Mouse (Mus musculus): ENCODE measurements around the gene Tmem147.
A peak's percentile ranks its signal among the peaks of the same experiment; 100 is the strongest.
"Not testable (repeated sequence)": the region's sequence is repeated elsewhere in the genome, so short reads cannot be mapped to it uniquely, and the experiment has no call there.

Tmem147 gene

GRCm38 (mm10) chr7:30729396-30730063 lies at the start of gene Tmem147:
Gene Tmem147, minus strand, starts transcription at chr7:30729540.
- peak; percentile 95 for DNase-seq

DNA sequence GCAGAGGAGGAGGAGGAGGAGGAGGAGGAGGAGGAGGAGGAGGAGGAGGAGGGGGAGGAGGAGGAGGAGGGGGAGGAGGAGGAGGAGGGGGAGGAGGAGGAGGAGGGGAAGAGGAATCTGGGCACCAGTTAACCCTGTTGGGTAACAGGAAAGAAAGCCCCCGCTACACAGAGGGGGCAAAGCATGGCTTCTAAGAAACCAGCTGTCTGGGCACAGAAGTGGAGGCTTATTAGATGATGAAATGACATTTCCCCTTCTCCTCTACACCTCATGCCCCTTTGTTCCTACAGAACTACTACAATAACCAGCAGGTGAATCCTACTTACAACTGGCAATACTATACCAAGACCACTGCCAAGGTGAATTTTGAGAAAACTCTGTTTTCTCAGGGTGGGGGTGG lies 48.6 kb upstream of the Tmem147 start:
- DNase-seq: no peak

DNA sequence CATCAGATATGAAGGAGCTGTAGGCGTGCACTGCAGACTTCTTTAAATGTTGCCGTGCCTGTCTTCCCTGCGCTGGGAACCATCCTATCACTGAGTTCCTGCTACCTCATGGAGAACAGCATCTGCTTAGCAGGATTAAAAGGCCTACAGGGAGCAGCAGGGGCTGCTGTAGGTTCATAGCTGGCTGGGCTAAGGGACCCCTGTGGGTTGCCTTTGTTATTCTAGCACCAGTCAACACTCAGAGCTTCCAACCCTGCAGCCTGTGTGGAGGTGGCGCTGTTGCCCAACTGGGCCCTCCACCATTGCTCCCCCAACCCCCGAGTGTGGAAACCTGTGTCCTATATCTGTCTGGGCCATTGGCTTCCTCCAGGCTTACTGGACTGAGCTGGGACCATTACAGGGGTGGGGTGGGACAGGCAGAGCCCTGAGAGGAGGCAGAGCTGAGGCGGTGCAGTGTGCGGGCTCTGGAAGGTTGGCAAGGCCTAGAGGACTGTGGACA lies 47.8 kb upstream of the Tmem147 start:
- DNase-seq: no peak

DNA sequence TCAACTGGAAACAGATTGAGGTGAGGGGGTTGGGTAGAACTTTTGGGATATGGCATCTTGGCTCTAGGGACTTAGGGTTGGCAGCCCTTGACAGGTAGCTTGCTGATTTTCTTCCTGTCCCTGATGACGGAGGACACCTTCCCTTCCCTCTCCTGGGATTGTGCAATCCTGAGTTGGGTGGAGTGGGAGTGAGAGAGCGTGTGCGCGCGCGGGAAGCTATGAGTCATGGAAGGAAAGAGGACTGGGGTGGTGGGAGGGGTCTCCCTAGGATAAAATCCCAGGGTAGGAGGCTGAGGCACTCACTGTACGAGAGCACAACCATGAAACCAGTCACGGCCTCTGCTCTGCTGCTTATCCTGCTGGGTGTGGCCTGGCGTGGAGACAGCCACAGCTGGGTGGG lies 46.8 kb upstream of the Tmem147 start:
- peak; percentile 13 for DNase-seq

GRCm38 (mm10) chr7:30769236-30769635 lies 39.9 kb upstream of the Tmem147 start:
- DNase-seq: no peak

GRCm38 (mm10) chr7:30766408-30766807 lies 37.1 kb upstream of the Tmem147 start:
- no peak for DNase-seq

DNA sequence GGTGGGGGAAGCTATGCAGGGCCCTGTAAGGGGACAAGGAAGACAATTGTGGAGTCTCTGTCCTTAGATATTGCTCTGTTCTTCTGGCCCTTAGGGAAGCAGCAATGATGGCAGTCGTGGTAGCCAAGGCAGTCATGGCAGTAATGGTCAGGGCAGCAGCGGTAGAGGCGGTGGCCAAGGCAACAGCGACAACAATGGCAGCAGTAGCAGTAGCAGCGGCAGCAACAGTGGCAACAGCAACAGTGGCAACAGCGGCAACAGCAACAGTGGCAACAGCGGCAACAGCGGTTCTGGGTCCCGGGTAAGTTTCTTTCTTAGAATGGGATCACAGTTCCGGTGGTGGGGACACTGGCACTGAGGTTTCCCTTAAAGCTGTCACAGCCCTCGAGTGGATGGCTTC lies 35.8 kb upstream of the Tmem147 start:
- no peak for DNase-seq

DNA sequence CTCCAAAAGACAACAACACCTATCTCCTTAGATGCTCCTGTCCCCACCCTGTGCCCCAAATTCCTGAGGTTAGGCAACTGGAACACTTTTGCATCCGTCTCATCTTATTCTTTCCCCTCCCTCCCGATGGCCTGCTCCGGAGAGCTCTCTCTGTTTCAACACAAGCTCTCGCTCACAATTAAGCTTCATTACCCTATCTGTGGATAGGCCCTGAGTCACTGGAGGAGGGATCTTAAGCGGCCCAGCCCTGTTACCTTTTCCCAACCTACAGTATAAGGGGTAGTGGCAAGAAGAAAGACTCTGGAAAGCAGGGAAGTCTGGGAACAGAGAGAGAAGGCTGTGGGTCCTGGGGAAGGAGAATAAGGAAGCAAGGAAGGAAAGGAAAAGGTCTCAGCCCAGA lies 34.1 kb upstream of the Tmem147 start, which contains the start of gene Dmkn:
Gene Dmkn, plus strand, starts transcription at position 301 of the 400 bp plus-strand sequence.
- DNase-seq: no peak

DNA sequence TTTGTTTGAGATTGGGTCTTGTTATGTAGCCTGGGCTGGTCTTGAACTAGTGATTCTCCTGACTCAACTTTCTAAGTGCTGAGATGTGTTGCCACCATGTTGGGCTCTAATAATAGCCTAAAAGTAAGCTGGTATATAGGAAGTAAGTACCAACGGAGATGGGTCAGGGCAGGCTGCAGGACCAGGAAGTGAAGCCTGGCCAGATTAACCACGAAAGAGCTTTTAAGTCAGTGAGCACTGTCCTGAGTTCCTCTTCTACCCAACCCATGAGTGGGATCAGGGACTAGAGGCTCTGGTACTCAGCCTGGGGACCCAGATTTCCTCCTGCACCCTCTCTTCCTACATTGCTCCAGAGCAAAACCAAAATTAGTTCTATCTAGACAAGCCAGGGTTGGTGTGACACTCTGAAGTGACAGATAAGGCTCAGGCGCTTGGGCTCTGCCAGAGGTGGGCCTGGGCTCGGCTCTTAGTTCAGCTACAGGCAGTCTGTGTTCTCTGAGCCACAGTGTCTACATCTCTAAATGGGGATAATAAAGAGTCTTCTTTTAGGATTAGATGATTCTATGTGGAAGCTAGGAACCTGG lies 32.5 kb upstream of the Tmem147 start:
- DNase-seq: no peak

DNA sequence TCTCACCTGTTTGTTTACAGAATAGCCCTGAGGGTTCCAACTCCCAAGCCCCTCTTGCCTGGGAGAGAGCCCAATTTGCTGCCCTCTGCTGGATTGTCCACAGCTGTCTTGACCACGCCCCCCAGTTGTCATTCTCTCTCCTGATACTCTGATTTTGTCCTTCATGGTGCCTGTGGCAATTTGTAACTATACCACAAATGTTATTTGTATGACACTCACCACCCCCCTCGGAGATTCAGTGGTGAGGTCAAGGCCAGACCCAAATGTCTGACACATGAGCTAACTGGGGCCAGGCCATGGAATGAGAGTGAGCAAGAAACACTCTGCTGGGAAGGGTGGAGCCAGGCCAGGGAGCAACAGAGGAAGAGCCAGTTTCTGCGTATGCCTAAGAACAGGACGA lies 29.5 kb upstream of the Tmem147 start:
- no peak for DNase-seq

DNA sequence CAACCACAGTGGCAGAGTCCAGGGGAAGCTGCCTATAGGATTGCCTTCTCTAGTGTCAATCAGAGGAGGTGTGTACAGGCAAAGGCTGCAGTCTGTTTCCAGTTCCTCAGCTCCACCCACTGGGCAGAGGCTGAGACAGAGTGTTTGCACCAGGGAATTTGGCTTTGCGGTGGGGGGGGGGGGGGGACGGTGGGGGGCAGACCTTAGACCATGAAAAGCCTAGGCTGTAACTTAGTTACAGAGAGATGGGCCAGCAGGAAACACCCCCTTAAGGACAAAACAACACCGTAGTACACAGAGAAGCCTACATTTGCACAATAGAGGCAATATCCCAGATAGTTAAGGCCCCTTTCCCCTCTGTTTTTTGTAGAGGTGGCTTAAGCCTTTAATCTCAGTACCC lies 27.7 kb upstream of the Tmem147 start:
- no peak for DNase-seq

DNA sequence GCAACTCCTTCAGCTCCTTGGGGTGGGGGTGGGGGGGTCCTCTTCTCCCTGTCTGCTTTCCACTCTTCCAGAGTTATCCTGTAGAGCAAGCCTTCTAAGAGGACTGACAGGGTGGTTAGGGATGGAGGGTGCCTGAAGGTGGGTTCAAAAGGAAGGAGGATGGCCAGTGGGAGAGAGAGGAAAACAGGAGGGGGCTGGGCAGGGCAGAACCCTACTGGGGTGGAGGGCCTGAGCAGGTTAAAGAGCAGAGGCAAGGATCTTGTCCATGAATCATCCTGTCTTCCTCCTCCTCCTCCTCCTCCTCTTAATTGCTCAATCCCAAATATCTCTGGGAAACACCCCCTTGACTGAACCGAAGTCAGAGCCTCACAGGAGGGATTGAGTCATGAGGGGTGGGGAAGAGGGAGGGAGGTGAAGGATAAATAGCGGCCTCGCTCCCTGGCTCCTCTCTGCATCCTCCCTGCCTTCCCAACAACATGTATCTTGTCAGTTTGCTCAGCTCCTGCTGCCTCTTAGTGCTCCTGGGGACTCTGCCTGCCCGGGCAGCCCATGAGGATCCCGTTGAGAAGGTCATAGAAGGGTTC lies 21.8 kb upstream of the Tmem147 start, which contains the start of gene Sbsn:
Gene Sbsn, plus strand, starts transcription at position 386 of the 584 bp plus-strand sequence.
- no peak for DNase-seq

- DNase-seq: no peak
Observed at GRCm38 (mm10) chr7:30749824-30750606, 20.7 kb upstream of the Tmem147 start.

DNA sequence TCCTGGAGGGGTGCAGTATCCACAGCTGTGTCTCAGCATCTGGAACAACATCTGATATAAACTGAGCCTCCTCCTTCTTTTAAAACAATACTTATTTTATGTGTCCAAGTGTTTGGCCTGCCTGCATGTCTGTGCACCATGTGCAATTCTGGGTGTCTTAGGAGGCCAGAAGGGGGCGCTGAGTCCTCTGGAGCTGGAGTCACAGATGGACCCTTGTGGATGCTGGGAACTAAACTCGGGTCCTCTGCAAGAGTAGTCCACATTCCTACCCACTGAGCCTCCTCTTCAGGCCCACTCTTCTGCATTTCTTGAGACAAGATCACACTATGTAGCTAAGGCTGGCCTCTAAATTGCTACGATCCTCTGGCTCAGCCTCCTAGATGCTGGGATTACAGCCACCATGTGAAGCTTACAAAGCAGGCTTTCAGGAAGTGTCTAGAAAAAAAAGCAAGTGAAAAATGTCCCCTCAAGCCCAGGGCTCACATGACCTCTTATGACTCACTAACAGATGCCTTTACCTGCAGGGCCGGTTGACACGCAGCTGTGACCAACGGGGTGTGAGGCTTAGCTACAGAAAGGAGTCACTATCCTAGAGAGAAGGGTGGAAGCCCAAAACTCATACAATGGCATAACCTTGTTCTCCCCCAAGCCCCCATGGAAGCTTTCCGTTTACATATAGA lies 18.3 kb upstream of the Tmem147 start:
- no peak for DNase-seq

- DNase-seq: no peak
Observed at GRCm38 (mm10) chr7:30744022-30744598, 14.8 kb upstream of the Tmem147 start.

DNA sequence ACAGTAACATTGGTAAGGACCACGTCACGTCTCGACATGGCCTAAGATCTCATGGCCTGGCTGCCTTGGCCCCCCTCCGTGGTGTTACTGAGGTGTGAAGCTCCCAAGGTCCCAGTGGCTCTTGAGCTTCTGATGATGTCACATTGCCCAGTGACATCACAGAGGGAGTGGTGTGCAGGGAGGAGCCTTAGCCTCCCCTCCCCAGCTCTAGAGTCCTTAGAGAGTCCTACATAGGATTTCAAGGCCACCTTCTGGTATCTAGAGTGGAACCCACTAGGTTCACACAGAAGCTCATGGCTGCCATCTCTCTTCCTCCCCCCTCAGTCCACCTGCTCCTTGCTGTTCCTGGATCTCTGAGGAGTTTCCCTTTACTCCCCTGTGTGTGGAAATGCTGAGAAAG lies 14.3 kb upstream of the Tmem147 start, which contains the start of gene Gapdhs:
Gene Gapdhs, minus strand, starts transcription at position 65 of the 400 bp plus-strand sequence.
- not testable (repeated sequence) for DNase-seq

- not testable (repeated sequence) for DNase-seq
Observed at GRCm38 (mm10) chr7:30742570-30742969, 13.2 kb upstream of the Tmem147 start.

- DNase-seq: no peak
Observed at GRCm38 (mm10) chr7:30736211-30736610, 6.9 kb upstream of the Tmem147 start.

DNA sequence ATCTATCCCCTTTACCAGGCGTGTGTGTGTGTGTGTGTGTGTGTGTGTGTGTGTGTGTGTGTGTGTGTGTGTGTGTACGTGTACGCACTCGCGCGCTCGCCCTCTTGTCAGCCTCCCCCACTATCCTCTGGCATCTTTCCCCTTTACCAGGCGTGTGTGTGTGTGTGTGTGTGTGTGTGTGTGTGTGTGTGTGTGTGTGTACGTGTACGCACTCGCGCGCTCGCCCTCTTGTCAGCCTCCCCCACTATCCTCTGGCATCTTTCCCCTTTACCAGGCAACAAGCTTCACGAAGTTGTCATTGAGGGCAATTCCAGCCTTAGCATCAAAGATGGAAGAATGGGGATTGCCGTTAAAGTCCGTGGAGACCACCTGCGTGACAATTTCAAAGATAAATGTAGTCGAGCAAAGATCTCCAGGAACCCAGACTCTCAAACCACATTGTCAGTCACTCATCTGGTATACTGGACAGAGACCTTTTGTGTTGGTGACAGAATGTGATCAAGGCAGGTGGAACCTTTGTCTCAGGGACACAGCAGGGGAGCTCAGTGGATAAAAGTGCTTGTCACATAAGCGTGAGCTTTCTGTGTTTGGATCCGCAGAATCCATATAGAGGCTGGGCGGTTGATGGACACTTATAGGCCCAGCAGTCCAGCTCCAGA lies 853 bp upstream of the Tmem147 start:
- DNase-seq: not testable (repeated sequence)

DNA sequence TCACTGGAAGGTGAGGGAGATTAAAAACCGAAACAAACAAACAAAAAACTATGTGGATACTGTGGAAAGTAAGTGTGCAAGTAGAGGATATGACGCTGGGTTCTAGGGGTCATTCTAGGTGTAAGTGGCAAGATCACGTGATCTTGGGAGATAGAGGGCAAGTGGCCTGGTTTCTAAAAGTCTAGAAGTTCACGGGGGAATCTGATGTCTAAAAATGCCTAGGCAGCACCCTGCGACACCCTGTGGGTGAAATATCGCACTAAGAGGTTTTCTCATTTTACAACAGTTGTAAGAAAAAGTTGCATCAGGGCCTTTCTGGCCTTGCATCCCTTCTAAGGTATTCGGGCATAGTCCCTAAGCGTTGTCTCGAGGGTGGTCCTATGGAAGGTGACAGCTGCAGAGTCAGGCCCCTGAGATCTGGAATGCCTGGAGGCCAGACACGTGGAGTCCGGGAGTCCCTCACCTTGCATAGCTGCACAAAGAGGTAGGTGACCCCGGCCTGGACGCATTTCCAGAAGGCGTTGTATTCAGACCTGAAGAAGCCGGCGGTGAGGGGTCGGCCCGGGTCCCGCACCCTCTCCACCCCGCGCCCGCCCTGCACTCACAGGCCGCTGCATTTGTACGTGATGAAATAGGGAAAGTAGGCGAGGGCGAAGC lies 473 bp downstream of the Tmem147 start:
- no peak for DNase-seq

- no peak for DNase-seq
Observed at GRCm38 (mm10) chr7:30728214-30728613, 1.1 kb downstream of the Tmem147 start.

Data from right cerebral cortex, postnatal 14 days (tissue).